Mouse (Mus musculus) inflammation-experienced regulatory T-cells, adult 6 months (primary cell): ENCODE results near the gene Dnaja3. TPM values are rescaled to one million over a fixed set of nuclear protein-coding genes. Genes with fewer than 3 reads are reported as not detected.

Experiments used
- ATAC-seq: one replicate; pipeline ENCODE4 v1.8.0; 2017
- polyA plus RNA-seq, 3 experiments: library from polyadenylated mRNA; unstranded; fragments of 100-300 nt; shearing (Covaris generic); gene quantifications; one replicate each; pipeline ENCODE4 v1.2.1; 2017

The Dnaja3 gene
- 10 to 100 TPM; 21.1 to 28.7 (median 25.3) TPM for polyA plus RNA-seq

DNA sequence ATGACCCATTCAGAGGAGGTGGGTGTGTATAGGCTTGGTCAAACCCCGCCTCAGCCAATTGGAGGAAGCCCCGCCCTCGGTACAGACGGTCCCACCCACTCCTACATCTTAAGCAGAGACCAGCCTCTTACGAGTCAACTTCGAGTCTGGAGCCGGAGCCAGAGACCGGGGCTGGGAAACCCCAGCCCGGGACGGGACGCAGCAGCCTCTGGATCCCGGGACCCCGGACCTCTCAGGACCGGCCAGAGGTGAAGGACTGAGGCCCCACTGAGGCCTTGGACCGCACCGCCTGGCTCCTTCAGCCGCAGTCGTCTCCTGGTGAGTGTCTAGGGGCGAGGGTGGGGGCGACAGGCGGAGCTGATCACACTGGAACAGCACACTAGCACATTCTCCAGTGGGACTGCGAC lies at the start of gene Dnaja3, which contains the start of gene Vasn:
TSS of gene Dnaja3 (plus strand) at position 159 of the 407 bp plus-strand sequence.
TSS of gene Vasn (plus strand) at position 111 of the 407 bp plus-strand sequence.
- no peak for ATAC-seq

DNA sequence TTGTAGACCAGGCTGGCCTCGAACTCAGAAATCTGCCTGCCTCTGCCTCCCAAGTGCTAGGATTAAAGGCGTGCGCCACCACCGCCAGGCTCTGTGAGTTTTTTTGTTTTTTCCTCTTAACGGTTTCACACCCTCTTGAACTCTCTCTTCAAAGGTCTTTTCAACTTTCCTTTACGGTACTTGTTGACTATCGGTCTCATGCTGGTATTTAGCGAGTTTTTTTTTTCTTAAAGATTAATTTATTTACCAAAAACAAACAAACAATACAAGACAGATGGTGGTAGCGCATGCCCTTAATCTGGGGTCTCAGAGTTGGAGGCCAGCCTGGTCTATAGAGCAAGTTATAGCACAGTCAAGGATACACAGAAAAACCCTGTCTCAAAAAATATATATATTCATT lies 49.6 kb upstream of the Dnaja3 start:
- ATAC-seq: no peak

DNA sequence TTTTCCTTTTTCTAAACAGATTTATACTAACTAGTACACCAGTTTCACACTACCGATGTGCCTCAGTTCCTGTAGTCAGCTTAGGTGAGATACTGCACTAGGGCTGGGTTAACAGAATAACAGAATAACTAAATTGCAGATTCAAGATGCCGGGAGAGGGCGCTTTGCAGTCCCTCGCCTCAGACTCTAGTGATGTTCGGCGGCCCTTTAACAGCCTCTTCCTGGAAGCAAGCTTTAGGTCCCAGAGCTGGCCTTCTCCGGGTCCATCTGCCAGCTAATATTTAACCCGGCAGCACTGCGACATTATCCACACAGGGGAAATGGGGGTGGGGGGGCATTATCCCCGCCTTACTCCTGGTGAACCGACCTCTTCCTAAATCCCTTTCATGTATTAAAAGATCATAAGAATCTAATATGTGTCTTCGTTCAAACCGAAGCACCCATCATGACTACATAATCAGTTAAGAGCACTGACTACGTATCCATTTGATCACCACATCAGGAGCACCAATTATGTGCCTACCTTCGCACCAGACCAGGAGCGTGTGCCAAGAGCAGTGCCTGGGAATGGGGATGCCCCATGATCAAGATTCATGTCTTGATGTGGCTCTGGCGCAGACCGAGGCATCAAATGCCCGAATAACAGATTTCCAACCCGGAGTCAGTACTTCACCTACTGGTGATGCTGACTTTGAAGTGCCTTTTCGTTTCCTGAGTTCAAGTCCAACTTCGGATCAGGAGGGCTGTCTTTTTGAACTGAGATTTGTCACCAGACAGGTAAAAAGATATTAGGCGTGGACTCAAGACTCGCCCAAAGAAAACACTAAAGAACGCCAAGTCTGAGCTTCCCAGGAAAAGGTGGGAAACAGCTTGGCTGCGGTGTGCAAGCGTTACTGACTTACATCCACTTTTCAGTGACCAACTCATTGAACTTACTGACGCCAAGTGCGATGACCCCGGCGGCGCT lies 46.6 kb upstream of the Dnaja3 start:
- peak; percentile 36 for ATAC-seq

DNA sequence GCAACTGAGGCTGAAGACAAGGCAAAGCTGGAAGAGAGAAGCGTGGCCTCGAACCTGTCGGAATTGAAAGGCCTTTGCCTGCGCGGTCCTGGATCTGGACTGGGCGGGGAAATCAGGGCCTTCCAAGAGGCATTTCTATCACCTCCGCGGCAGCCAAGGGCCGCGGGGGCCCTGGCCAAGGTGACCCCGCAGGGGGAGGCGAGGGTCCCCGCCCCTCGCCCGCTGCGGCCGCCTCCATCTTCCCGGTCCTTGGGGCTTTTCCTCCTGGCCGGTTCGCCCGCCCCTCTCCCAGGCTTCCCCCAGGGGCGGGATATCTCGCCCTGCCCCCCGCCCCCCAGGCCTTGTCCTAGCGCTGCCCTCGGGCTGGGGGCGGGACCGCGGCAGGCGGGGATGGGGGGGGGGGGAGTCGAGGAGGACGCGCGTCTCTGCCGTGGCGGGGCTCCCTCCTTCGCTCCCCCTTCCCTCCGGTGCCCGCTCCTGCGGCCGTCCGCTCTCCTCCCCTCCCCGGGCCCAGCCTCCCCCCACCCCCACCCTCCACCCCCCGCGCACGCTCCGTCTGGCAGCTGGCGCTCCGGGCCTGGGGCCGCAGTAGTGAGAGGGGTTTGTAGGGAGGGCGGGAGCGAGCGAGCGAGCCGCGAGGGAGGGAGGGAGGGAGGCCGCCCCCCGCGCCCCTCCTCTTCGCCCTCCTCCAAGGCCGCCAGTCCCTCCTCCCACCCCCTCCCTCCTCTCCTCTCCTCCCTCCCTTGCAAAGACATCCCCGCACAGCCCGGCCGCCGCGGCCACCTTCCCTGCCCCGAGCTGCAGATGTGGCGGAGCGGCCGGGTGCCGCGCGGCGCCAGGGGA lies 45.6 kb upstream of the Dnaja3 start, which contains the start of gene Glis2:
TSS of gene Glis2 (plus strand) at position 743 of the 843 bp plus-strand sequence.
- peak; percentile 30 for ATAC-seq

DNA sequence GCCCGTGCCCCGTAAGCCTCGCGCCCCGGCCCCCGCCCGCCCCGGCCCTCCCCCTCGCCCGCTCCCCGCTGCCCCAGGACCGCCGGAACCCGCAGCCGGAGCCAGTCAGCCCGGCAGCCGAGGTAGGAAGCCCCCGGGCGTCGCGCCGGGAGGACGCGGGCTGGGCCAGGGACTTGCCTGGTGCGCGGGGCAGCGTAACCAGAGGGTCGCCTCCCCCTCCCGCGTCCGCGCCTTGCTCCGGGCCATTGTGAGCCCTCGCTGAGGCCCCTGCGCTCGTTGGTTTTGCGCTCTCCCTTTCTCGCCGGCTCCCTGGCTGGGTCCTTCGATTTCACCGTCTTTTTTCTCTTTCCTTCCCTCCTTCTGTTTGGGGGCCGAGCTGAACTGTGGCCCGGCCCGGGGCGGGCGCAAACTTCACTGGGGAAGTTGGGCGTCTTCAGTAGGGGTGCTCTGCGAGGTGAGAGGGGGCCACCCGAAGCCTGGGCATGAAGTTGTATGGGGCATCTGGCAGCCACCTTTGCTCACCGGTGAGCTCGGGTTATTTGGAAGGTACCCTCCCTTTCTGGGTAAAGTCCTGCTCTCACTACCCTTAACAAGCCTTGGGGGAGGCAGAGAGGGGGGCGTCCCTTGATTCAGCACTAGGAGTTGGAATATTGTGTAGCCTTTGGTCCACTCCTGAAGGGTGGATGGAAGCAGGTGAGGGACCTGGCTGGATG lies 44.8 kb upstream of the Dnaja3 start:
- ATAC-seq: peak; percentile 30

DNA sequence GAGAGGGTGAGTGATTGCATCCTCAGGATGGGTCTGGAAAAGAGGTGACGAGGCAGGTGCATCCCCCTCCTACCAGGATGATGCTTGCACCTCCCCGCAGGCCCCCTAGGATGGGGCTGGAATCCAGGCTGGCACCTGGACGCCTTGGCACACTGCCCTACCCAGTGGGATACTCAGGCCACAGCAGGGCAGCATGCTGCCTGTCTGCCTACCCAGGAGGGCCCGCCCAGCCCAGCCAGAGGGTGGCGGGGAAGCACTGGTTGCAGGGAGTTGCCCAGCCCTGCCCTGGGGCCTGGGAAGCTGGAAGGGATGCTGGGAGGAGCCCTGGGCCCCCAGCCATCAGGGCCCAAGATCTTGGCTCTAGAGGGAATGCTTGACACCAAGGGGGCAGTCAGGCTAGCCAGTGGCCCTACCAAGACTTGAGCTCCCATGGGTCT lies 44.2 kb upstream of the Dnaja3 start:
- ATAC-seq: no peak

DNA sequence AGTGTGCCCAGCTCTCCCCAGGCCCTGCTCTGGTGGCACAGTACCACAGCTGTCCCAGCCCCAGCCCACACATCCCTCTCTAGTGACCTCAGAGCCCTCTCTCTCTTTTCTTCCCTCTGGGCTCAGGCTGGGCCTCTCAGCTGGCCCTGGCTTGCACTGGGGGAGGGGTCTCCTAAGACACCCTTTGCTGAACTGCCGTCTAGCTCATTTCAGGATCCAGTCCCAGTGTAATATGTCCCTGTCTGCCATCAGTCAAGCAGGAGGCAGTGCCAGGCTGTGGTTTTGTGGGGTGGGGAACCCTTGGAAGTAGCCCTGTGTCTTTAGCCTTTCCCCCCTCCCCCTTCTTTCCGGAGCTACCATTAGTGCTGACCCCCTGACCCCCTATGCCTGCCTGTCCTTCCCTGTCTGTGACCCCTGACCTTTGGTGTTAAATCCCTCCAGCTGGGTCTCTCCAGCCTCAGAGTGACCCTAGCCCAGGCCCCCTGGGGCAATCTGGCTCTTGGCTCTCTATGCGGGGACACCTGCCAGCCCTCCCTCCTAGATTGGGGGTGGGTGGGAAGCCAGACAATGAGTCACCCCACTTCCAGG lies 43.6 kb upstream of the Dnaja3 start:
- ATAC-seq: no peak

DNA sequence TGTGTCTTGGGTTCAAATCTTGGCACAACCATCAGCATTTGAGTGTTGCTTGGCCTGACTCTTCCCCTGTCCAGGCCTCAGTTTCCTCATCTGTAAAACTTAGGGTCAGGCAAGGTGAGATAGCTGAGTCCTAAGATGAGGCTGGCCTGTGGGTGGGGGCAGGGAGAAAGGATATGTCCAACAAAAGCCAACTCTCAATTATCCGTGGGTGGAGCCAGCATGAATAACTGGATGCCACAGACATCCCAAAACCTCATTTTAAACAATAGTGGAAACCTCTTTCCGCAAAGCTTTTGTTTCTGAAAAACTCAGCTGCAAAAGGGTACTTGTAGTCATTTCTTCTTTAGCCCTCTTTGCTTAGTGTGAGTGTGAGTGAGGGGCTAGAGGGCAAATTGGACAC lies 43.0 kb upstream of the Dnaja3 start:
- no peak for ATAC-seq

DNA sequence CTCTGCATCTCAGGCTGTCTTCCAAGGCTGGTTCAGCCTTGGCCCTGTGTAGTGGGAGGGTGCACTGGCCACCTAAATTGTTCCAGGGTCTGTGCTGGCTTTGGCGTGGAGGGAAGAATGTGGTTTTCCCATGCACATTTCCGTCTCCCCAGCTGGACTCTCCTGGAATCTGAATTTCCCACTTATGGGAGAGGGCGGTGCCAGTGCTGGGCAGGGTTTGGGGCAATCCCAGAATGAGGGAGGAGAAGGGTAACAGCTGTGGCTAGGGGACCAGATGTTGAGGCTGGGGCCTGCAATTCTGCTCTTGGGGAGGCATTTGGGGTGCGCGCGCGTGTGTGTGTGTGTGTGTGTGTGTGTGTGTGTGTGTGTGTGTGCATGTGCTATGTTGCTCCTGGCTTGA lies 42.5 kb upstream of the Dnaja3 start:
- ATAC-seq: no peak

DNA sequence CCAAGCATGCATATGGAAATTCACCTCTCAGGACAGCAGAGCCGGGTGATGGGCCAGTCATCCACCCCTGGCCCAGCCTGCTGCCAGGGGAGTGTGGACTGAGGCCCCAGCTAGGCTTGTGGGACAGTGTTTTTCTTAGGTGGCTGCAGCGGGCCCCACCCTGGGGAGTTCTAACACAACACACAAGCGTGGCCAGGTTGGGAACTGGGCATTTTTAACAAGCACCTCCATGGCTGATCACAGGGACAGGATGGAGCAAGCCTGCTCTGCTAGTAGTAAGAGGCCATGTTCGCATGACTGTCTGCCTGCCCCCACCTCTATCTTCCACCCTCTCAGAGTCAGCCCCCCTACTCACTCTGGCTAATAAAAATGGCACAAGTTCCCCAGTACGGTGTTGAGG lies 41.7 kb upstream of the Dnaja3 start:
- no peak for ATAC-seq

DNA sequence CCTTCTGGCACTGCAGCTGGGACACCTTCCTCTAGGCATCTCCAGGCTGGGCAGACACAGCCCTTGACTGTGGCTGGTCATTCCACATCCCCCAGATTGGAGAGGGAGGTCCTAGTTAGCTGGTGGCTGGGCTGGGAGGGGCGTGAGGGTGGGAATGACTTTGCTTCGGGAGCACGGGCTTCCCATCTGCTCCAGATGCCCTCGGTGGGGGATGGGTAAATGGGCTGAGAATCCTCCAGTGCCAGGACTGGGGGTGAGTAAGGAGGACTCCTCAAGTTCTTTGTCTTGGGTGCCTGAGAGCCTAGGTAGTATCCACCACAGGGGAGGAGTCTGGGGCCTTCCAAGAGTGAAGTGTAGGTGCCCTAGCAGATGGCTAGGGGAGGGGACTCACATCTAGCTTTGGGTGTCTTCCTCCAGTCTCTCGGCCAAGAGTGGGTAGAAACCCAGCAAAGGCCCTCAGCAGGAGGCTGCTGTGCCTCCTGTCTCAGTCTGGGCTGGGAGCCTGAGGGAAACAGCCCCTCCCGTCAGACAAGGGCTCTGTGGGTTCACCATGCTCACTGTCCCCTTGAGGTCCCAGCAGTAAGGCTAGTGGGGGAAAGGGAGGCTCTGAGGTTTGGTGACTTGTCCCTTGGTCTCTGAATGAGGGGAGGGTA lies 40.8 kb upstream of the Dnaja3 start:
- no peak for ATAC-seq

DNA sequence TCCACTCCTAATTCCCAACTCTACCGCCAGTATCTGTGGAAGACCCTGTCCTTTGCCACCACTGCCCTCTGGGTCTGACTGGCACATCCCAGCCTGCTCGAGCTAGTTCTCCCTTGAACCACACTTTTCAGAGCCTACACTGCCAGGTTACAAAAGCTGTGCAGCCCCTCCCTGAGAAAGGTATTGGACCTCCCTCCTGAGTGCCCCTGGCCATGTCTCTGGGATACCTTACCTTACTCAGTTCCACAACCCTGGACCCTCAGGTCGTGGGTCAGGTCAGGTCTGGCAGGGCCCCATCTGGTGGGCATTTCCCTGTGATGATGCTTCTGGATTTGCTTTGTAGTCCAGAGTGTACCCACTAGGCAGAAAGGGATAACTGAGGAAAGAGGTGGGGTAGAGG lies 40.2 kb upstream of the Dnaja3 start:
- ATAC-seq: no peak

DNA sequence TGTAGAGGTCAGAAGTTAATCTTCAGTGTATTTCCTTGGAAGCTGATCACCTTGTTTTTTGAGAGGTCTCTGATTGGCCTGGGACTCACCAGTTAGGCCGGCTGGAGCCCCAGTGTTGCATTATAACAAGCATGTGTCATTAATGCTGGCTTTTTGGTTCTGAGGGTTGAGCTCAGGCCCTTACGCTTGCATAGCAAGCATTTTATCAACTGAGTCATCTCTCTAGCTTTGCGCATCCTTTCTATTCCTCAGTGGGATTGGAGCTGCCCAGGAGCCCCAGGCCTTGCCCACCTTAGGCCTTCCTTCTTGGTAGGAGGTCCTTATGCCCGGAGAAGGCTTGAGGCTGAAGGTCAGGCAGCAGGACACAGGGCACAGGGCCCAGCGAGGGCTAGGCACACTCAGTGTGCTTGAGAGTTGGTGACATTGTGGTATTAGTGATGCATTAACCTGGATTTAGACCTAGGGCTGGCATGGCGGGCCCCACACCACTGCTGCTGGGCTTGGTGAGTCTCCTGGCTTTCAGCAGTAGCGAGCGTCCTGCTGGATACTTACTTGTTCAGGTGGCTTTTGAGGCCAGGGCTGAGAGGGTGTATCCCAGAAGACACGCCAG lies 39.0 kb upstream of the Dnaja3 start:
- ATAC-seq: no peak

DNA sequence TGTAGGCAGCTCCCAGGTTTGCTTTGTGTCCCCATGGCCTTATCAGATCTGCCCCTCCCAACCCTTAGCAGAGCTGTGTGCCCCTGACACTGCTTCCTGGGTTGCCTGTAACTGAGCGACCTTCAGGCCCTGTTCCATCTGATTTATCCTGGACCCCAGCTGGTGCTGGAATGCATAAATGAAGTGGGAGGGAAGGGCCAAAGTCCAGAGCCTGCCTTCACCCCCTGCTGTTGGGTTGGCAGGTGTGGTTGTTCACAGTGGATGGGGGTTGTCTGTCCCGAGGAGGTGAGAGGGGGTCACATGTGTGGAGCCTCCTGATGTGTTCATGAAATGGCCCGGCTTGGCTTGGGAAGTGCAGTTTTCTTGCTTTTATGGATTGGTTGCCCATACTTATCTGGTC lies 37.6 kb upstream of the Dnaja3 start:
- no peak for ATAC-seq

DNA sequence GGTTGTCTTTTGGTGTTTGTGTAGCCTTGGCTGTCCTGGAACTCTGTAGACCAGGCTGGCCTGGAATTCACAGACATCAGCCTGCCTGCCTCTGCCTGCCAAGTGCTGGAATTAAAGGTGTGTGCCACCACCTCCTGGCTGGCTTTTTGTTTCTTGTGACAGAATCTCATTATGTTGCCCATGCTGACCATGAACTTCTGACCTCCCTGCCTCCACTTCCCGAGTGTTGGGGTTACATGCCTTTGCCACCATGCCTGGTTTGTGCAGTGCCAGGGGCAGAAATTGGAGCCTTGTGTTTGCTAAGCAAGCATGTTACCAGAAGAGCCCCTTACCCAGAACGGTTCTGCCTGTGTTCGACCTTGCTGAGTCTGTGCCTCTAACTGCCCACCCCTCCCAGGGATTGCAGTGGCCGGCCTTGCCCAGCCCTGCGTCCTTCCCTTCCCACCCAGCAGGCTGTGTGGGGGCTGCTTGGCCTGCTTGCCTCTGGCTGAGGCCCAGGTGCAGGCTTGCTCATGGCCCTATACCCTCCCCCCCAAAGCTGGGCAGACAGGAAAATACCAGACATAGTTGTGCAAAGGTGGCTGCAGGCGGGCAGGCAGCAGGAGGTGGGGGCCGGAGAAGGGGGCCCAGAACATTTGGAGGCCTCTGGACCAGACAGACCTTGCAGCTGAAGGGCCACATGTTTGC lies 36.9 kb upstream of the Dnaja3 start:
- no peak for ATAC-seq

DNA sequence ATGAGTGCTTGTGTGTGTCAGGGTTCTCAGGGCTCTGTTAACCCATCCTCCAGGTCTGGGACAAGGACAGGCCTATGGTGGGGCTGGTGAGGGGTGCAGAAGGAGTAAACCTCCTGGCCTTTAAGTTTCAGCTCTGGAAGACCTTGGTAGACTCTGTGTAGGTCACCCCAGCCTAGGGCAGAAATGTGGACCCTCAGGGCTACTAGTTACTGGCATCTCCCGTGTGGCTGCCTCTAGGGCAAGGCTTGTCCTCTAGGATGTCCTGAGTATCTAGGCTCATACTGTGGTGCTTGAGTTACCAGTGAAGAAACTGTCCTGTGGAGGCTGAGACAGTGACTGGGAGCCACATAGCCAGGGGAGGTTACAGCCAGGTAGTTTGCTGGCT lies 36.3 kb upstream of the Dnaja3 start:
- ATAC-seq: no peak

DNA sequence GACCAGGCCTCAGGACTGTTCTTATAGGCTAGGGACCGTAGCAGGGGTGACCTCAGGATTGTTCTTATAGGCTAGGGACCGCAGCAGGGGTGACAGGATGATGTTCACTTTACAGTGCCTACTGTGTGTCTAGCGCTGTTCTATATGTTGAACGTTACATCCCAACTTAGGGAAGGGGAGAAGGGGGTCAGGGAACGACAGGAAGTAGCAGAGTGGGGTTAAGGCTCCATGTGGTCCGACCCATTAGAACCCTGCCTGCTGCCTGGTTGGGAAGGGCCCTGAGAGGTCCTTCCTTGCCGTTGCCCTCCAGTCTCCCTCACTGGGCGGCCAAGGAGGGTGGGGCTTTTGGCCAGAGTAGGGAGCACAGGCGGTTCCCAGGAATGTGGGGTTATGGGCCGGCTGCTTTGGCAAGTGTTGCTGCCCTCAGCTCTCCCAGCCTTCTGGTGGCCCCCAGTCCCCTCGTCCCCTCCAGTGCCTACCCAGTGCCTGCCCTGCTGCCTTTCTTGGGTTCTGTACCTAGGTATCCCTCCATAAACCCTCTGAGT lies 35.4 kb upstream of the Dnaja3 start:
- no peak for ATAC-seq

DNA sequence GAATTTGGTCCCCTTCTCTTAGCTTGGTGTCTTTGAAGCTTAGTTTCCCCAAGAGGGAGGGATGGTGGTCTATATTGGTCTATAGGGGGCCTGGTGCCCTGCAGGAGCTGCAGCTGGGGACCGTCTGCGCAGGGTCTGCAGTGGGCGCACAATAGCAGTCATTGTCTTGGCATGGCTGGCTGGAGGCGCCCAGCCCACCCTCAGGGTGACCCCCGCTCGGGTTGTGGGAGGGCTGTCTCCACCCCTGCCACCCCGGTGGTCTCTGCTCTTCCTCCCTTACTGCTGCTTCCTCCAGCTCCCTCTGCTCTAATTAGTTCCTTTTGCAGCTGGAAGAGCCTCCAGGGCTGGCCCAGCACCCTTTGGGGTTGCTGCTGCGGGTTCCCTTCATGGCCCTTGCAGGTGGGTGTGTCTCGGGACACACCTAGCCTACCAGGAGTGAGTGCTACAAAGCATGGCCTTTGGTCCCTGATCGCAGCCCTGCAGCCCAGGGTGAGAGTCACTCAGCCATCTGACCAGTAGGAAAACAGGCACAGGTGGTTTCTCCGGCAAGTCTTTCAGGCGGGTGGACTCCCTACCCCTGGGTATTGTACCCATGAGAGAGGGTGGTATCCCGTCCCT lies 34.2 kb upstream of the Dnaja3 start:
- no peak for ATAC-seq

DNA sequence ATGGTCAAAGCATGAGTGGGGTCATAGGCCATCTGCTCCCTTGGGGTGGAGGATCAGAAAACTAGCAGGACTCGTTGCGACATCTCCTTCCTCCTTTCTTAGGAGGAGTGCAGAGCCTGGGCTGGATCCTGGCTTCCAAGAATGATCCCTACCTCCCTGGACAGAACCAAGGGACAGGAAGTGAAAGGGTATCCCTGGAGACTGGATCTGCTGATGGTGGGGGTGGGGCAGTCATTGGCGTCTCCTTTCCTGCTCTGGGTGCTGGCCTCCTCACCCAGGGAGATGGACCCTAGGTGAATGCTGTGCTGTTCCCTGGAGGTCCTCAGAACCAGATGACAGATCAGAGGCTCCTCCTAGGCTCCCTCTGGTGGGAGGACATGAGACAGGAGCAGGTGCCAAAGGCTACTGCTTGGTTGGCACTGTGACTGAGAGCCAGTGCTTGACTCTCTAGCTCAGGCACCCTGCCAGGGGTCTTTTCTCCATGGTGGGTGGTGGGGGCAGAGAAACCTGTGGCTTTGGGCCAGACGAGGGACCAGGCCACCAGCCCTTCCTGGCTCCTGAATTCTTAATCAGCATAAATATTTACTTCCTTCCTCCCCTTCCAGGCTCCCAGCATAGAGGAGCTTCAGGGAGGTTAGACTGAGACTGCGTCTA lies 33.2 kb upstream of the Dnaja3 start:
- no peak for ATAC-seq
